Mouse (Mus musculus): ENCODE results near the gene Spg7.
A peak's percentile ranks its signal among the peaks of the same experiment; 100 is the strongest.

Spg7 gene

GRCm38 (mm10) chr8:123136287-123136686 is 73.5 kb downstream of the Spg7 start:
- no peak for DNase-seq

GRCm38 (mm10) chr8:123137645-123138077 is 74.9 kb downstream of the Spg7 start:
- DNase-seq = peak; percentile 52

- DNase-seq = no peak
Observed at GRCm38 (mm10) chr8:123138741-123139140, 76.0 kb downstream of the Spg7 start.

GRCm38 (mm10) chr8:123141741-123142462 is 79.2 kb downstream of the Spg7 start:
- DNase-seq = peak; percentile 91

- DNase-seq = peak; percentile 68
Observed at GRCm38 (mm10) chr8:123145279-123145678, 82.5 kb downstream of the Spg7 start.

- DNase-seq = no peak
Observed at GRCm38 (mm10) chr8:123146390-123146789, 83.6 kb downstream of the Spg7 start.
